Mouse (Mus musculus) midbrain, embryonic 11.5 days (tissue): ENCODE results near the gene Armcx6. TPM values are rescaled to one million over a fixed set of nuclear protein-coding genes. Genes with fewer than 3 reads are reported as not detected.

Source experiments
- microRNA-seq: library from miRNA; unstranded; fragments of <30 nt; microRNA quantifications from one replicate; pipeline ENCODE4, GENCODE M21; 2017
- polyA plus RNA-seq: library from polyadenylated mRNA; unstranded; fragments of >200 nt; fragmentation: Nextera tagmentation; extraction: Ambion mirVana; gene quantifications from 2 replicates; pipeline ENCODE4 v1.2.1, GENCODE M21; 2014

The Armcx6 gene
- polyA plus RNA-seq, 1 experiment from 2014 or later, result 15.4 TPM

Small RNAs within 50 kb of the gene (microRNA-seq; reads per million reads assigned to microRNA genes)
- gene Mir7093, result not detected

Other genes starting within 250 kb of the Armcx6 start
- gene Timm8a1, start 209.6 kb downstream of the Armcx6 start, polyA plus RNA-seq, result 71.6 and 79.4 TPM in 2 replicates
- gene Btk, start 167.8 kb downstream of the Armcx6 start, polyA plus RNA-seq, result 0.92 and 2.1 TPM in 2 replicates
- gene Rpl36a, start 165.8 kb downstream of the Armcx6 start, polyA plus RNA-seq, result 292 and 298 TPM in 2 replicates
- gene Gla, start 150.3 kb downstream of the Armcx6 start, polyA plus RNA-seq, result 3.5 and 4.7 TPM in 2 replicates
- 179 and 184 TPM in 2 replicates for gene Hnrnph2, start 150.2 kb downstream of the Armcx6 start, polyA plus RNA-seq
- 6.9 and 7.6 TPM in 2 replicates for gene Armcx4, start 64.9 kb downstream of the Armcx6 start, polyA plus RNA-seq
- gene Armcx1, start 33.5 kb downstream of the Armcx6 start, polyA plus RNA-seq, result 48.2 and 50.0 TPM in 2 replicates
- gene Armcx3, start 5.2 kb upstream of the Armcx6 start, polyA plus RNA-seq, result 58.7 and 65.9 TPM in 2 replicates
- gene Armcx2, start 57.8 kb upstream of the Armcx6 start, polyA plus RNA-seq, result 84.1 and 87.8 TPM in 2 replicates
- gene Nxf2, start 213.3 kb upstream of the Armcx6 start, polyA plus RNA-seq, result 0.45 and 0.80 TPM in 2 replicates